Comparison of ENCODE assay signal across 8 mouse cellular contexts in genomic region chr19:29265538-29265937, GRCm38 (mm10). TPM values are rescaled to one million over a fixed set of nuclear protein-coding genes. Genes with fewer than 3 reads are reported as not detected.
DNase-seq lines count a peak whose midpoint lies in the region; ATAC-seq and TF ChIP-seq lines count a peak whose summit lies in the region.

No protein-coding gene starts in this region.

- peak overlapping the region; percentile 61; the same call in 1 of the 2 replicates for H3K9ac ChIP-seq in liver, adult 2 months (ENCODE audit: low read depth, low read length)
- no peak overlapping the region for H3K9ac ChIP-seq in liver, embryonic 12.5 days
- H3K9ac ChIP-seq in kidney, postnatal 0 days (ENCODE audit: low read depth, low read length) = no peak overlapping the region
- H3K9ac ChIP-seq in neural tube, embryonic 14.5 days (replicated peaks; ENCODE audit: low read depth, low read length) = no peak overlapping the region

- DNase-seq in liver, adult 2 months (ENCODE audit: extremely low read depth, low read depth, low spot score) = peak; percentile 96
- peak; percentile 77 for DNase-seq in cerebellum, adult 9-11 months
- peak; percentile 74 for DNase-seq in gastrocnemius, postnatal 25 days
- no peak for DNase-seq in kidney, postnatal 0 days (ENCODE audit: low spot score)
- no peak for DNase-seq in frontal cortex, postnatal 25 days (ENCODE audit: low spot score in 2 of 2)

- WGBS in liver, adult 2 months = 10% methylated on average over 5 of the region's 5 CpGs
- WGBS in liver, embryonic 12.5 days (ENCODE audit: insufficient replicate concordance) = 82% methylated on average over 5 of the region's 5 CpGs
- whole genome bisulfite sequencing in kidney, postnatal 0 days = 52% methylated on average over 5 of the region's 5 CpGs
- WGBS in neural tube, embryonic 14.5 days = 21% methylated on average over 5 of the region's 5 CpGs

- peaks cover 8% of the 10 kb centered on the region; the same call in 1 of the 2 replicates for H3K79me2 ChIP-seq in liver, adult 2 months (ENCODE audit: control insufficient read depth, insufficient read depth, low read length)

- TF ChIP-seq POLR2A in liver, adult 2 months (IDR thresholded peaks at IDR 0.05; ENCODE audit: extremely low read depth, insufficient read depth, low read length) = no peak

- H3K4me3 ChIP-seq in liver, adult 2 months (ENCODE audit: insufficient read depth, low read depth, low read length) = peak overlapping the region; percentile 17; the same call in 1 of the 2 replicates
- no peak overlapping the region for H3K4me3 ChIP-seq in liver, embryonic 12.5 days
- H3K4me3 ChIP-seq in kidney, postnatal 0 days (replicated peaks; ENCODE audit: low read depth, low read length) = no peak overlapping the region
- no peak overlapping the region for H3K4me3 ChIP-seq in neural tube, embryonic 14.5 days (ENCODE audit: low read depth, low read length)

- H3K36me3 ChIP-seq in liver, adult 2 months (ENCODE audit: control insufficient read depth, insufficient read depth, low read length) = peaks cover 2% of the 10 kb centered on the region; the same call in 1 of the 2 replicates
- H3K36me3 ChIP-seq in liver, embryonic 12.5 days = peaks cover 61% of the 10 kb centered on the region
- H3K36me3 ChIP-seq in kidney, postnatal 0 days (ENCODE audit: insufficient read depth, low read length) = no peaks in the 10 kb centered on the region
- H3K36me3 ChIP-seq in neural tube, embryonic 14.5 days (ENCODE audit: control insufficient read depth, insufficient read depth, low read length) = no peaks in the 10 kb centered on the region

- no peak for TF ChIP-seq CTCF in liver, adult 2 months (IDR thresholded peaks at IDR 0.05; ENCODE audit: low read depth, low read length)
- no peak for TF ChIP-seq CTCF in kidney, postnatal 0 days (IDR thresholded peaks at IDR 0.05; ENCODE audit: low read depth)

- H3K4me2 ChIP-seq in liver, embryonic 12.5 days = no peak overlapping the region
- no peak overlapping the region for H3K4me2 ChIP-seq in kidney, postnatal 0 days (ENCODE audit: low read length)
- no peak overlapping the region for H3K4me2 ChIP-seq in neural tube, embryonic 14.5 days (ENCODE audit: low read depth, low read length)

- peak overlapping the region; percentile 87 for H3K27ac ChIP-seq in liver, adult 2 months (replicated peaks; ENCODE audit: insufficient read depth, low read depth, low read length)
- no peak overlapping the region for H3K27ac ChIP-seq in liver, embryonic 12.5 days
- H3K27ac ChIP-seq in kidney, postnatal 0 days = peak overlapping the region; percentile 47; the same call in 1 of the 2 replicates
- peak overlapping the region; percentile 52 for H3K27ac ChIP-seq in neural tube, embryonic 14.5 days (ENCODE audit: low read depth, low read length)

- H3K9me3 ChIP-seq in liver, embryonic 12.5 days (replicated peaks) = no peaks in the 10 kb centered on the region
- no peaks in the 10 kb centered on the region for H3K9me3 ChIP-seq in kidney, postnatal 0 days (replicated peaks; ENCODE audit: low read length)
- H3K9me3 ChIP-seq in neural tube, embryonic 14.5 days (ENCODE audit: control insufficient read depth, low read length) = no peaks in the 10 kb centered on the region

- H3K27me3 ChIP-seq in liver, adult 2 months (ENCODE audit: control insufficient read depth, insufficient read depth, low read length) = no peaks in the 10 kb centered on the region
- H3K27me3 ChIP-seq in liver, embryonic 12.5 days (replicated peaks) = no peaks in the 10 kb centered on the region
- no peaks in the 10 kb centered on the region for H3K27me3 ChIP-seq in kidney, postnatal 0 days (ENCODE audit: insufficient read depth, low read length)
- H3K27me3 ChIP-seq in neural tube, embryonic 14.5 days (ENCODE audit: control insufficient read depth, insufficient read depth, low read length) = no peaks in the 10 kb centered on the region

- peaks cover 6% of the 10 kb centered on the region for H3K4me1 ChIP-seq in liver, adult 2 months (ENCODE audit: control insufficient read depth, insufficient read depth, low read length)
- H3K4me1 ChIP-seq in liver, embryonic 12.5 days = peaks cover 27% of the 10 kb centered on the region
- H3K4me1 ChIP-seq in kidney, postnatal 0 days (replicated peaks; ENCODE audit: insufficient read depth, low read length) = no peaks in the 10 kb centered on the region; the same call in 1 of the 2 replicates
- peaks cover 5% of the 10 kb centered on the region; the same call in 1 of the 2 replicates for H3K4me1 ChIP-seq in neural tube, embryonic 14.5 days (ENCODE audit: control insufficient read depth, insufficient read depth, low read length)

- no peak for ATAC-seq in liver, embryonic 12.5 days
- no peak for ATAC-seq in kidney, postnatal 0 days (replicated peaks; ENCODE audit: low FRiP score, low read depth)
- no peak; the same call in 1 of the 2 replicates for ATAC-seq in neural tube, embryonic 14.5 days (ENCODE audit: low read depth)
- no peak for ATAC-seq in megakaryocyte progenitor cell, adult 5-6 weeks (replicated peaks; ENCODE audit: poor library complexity)

RNA-seq across cellular contexts. Expression of gene Jak2, which starts 13.9 kb away (rescaled TPM):
- total RNA-seq in liver, adult 2 months (2014; rRNA removed) = 11.9 and 13.0 TPM in 2 replicates
- polyA plus RNA-seq in liver, adult 2 months (2012; rRNA removed) = 1.6 and 2.1 TPM in 2 replicates
- 21.1 and 22.4 TPM in 2 replicates for polyA plus RNA-seq in liver, embryonic 12.5 days (2016; fragmentation: Nextera tagmentation; extraction: Ambion mirVana)
- total RNA-seq in gastrocnemius, postnatal 25 days (2021) = 10 to 100 TPM; 21.5 to 24.7 TPM
- 8.8 and 9.8 TPM in 2 replicates for polyA plus RNA-seq in kidney, postnatal 0 days (2015; fragmentation: Nextera tagmentation; extraction: Ambion mirVana)
- polyA plus RNA-seq in neural tube, embryonic 14.5 days (2014; fragmentation: Nextera tagmentation; extraction: Ambion mirVana) = 18.5 and 22.0 TPM in 2 replicates
- total RNA-seq in megakaryocyte progenitor cell, adult 5-6 weeks (2015) = 41.2 and 41.7 TPM in 2 replicates
- total RNA-seq in megakaryocyte progenitor cell, adult 5-6 weeks (2017) = 36.7 and 43.8 TPM in 2 replicates

RNA-seq across cellular contexts. Expression of gene Insl6, which starts 59.6 kb away (rescaled TPM):
- 0.20 and 1.2 TPM in 2 replicates for total RNA-seq in liver, adult 2 months (2014; rRNA removed)
- polyA plus RNA-seq in liver, adult 2 months (2012; rRNA removed) = 0.13 and 0.66 TPM in 2 replicates
- 0.85 and 0.89 TPM in 2 replicates for polyA plus RNA-seq in liver, embryonic 12.5 days (2016; fragmentation: Nextera tagmentation; extraction: Ambion mirVana)
- total RNA-seq in gastrocnemius, postnatal 25 days (2021) = not detected
- polyA plus RNA-seq in kidney, postnatal 0 days (2015; fragmentation: Nextera tagmentation; extraction: Ambion mirVana) = 8.9 and 11.2 TPM in 2 replicates
- 1.6 and 2.2 TPM in 2 replicates for polyA plus RNA-seq in neural tube, embryonic 14.5 days (2014; fragmentation: Nextera tagmentation; extraction: Ambion mirVana)
- total RNA-seq in megakaryocyte progenitor cell, adult 5-6 weeks (2015) = 2.3 and 3.7 TPM in 2 replicates
- total RNA-seq in megakaryocyte progenitor cell, adult 5-6 weeks (2017) = 1.1 and 1.7 TPM in 2 replicates

Comparison
In these comparisons a context has a peak if more than half of its experiments do, and no peak if none do; other contexts are left out.
1. DNase-seq: peak in liver, adult 2 months (single experiment), cerebellum, adult 9-11 months (single experiment) and gastrocnemius, postnatal 25 days (single experiment); none in kidney, postnatal 0 days (single experiment) and frontal cortex, postnatal 25 days (0 of 2).